Mouse (Mus musculus) stomach, embryonic 15.5 days (tissue): ENCODE measurements around the gene Myo18b. TPM values are rescaled to one million over a fixed set of nuclear protein-coding genes. Genes with fewer than 3 reads are reported as not detected.

Experiments used
- ATAC-seq: fragments of 200-750 bp; cut with Nextera tagmentation; 2 replicates; pipeline ENCODE4 v1.8.0; 2017; ENCODE audit warnings: low read depth, moderate number of reproducible peaks, moderate TSS enrichment; ENCODE audit not compliant: insufficient read depth, low FRiP score
- H3K27ac ChIP-seq: fragments of 300-500 bp; sonication (generic); 2 replicates; pipeline ENCODE4 v1.5.1; 2015; ENCODE audit warnings: mild to moderate bottlenecking, inconsistent platforms
- H3K27me3 ChIP-seq: fragments of 300-500 bp; sonication (generic); replicated peaks from 2 replicates; pipeline ENCODE4 v1.6.1; 2015; ENCODE audit warnings: inconsistent platforms
- H3K36me3 ChIP-seq: fragments of 300-500 bp; sonication (generic); 2 replicates; pipeline ENCODE4 v1.6.1; 2015; ENCODE audit warnings: inconsistent platforms
- H3K4me1 ChIP-seq: fragments of 300-500 bp; sonication (generic); 2 replicates; pipeline ENCODE4 v1.6.1; 2015; ENCODE audit warnings: inconsistent platforms
- H3K4me2 ChIP-seq: fragments of 300-500 bp; sonication (generic); 2 replicates; pipeline ENCODE4 v1.6.1; 2015; ENCODE audit warnings: mild to moderate bottlenecking, inconsistent platforms
- H3K4me3 ChIP-seq: fragments of 300-500 bp; sonication (generic); replicated peaks from 2 replicates; pipeline ENCODE4 v1.5.1; 2015; ENCODE audit warnings: inconsistent platforms
- H3K9ac ChIP-seq: fragments of 300-500 bp; sonication (generic); 2 replicates; pipeline ENCODE4 v1.6.1; 2015; ENCODE audit warnings: inconsistent platforms
- H3K9me3 ChIP-seq: fragments of 300-500 bp; sonication (generic); 2 replicates; pipeline ENCODE4 v1.6.1; 2016; ENCODE audit warnings: inconsistent platforms
- WGBS: fragments of 180-500 bp; shearing (Covaris S2); methylation state at CpG from one replicate; pipeline ENCODE4 v1.1.7; 2015; 5-methylcytosine and 5-hydroxymethylcytosine counted together
- polyA plus RNA-seq: library from polyadenylated mRNA; unstranded; fragments of >200 nt; fragmentation: Nextera tagmentation; extraction: Ambion mirVana; gene quantifications from 2 replicates; pipeline ENCODE4 v1.2.1, GENCODE M21; 2015

Myo18b gene
- polyA plus RNA-seq, 1 experiment from 2014 or later = 0.51 TPM

DNA sequence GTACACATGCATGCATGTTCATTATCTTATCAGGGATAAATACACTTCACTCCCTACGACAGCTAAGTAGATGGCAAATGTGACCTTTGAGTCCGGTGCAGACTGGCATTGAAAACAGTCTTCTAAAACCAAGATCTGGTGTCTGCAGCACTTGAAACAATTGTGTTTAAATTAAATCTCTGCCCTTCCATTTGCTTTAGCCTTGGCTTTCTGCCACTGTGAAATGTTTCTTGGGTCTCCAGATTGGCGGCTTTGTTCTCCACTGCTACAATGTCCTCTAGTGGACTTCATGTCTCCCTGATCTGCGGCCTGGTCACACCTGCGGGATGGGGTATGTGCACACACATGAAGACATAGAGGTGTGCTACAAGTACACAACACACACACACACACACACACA lies 221.4 kb downstream of the Myo18b start:
- 42% methylated on average over 5 of the region's 5 CpGs for WGBS
- H3K9ac ChIP-seq = no peak overlapping the region
- H3K4me2 ChIP-seq = no peak overlapping the region
- H3K9me3 ChIP-seq = no peaks in the 10 kb centered on the region
- H3K4me3 ChIP-seq = no peak overlapping the region
- ATAC-seq = no peak
- no peaks in the 10 kb centered on the region for H3K36me3 ChIP-seq
- no peaks in the 10 kb centered on the region for H3K27me3 ChIP-seq
- no peak overlapping the region for H3K27ac ChIP-seq
- no peaks in the 10 kb centered on the region for H3K4me1 ChIP-seq

DNA sequence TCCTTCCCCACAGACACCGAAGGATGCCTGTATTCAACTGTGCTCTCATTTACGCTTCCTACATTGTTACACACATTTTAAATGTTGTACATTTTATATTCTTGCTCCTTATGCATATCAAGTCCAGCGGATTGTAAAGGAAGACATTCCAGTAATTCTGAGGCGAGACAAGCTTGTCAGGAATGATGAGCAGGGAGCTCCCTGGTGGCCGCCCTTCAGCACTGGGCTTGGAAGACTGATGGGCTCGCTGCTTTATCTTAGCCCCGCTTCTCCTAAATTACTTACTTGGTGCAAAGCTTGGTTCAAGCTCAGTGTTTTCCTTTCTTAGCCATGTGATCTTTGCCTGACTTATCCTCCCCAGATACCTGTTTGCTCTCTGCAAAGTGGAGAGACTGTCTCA lies 223.7 kb downstream of the Myo18b start:
- Histone ChIP-seq H3K4me1 (no peaks in the 10 kb centered on the region), H3K9ac (no peak overlapping the region), H3K27ac (no peak overlapping the region), H3K4me3 (no peak overlapping the region), H3K27me3 (no peaks in the 10 kb centered on the region), H3K4me2 (no peak overlapping the region), H3K36me3 (no peaks in the 10 kb centered on the region), H3K9me3 (no peaks in the 10 kb centered on the region)
- 45% methylated on average over 7 of the region's 7 CpGs for WGBS
- ATAC-seq = no peak

DNA sequence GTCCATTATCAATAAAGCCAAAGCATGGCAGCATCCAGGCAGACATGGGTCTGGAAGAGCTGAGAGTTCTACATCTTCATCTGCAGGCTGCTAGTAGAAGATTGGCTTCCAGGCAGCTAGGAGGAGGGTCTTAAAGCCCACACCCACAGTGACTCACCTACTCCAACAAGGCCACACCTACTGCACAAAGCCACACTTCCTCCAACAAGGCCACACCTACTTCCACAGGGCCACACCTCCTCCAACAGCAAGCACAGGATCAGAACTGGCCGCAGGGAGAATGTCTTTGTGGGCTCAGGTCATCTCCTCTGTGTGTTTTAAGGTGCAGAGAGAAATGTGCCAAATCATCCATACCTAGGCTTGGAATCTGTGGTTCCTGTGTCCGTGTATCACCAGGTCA lies 224.2 kb downstream of the Myo18b start:
- no peak overlapping the region for H3K27ac ChIP-seq
- no peak overlapping the region for H3K9ac ChIP-seq
- H3K36me3 ChIP-seq = no peaks in the 10 kb centered on the region
- H3K4me1 ChIP-seq = no peaks in the 10 kb centered on the region
- no peaks in the 10 kb centered on the region for H3K27me3 ChIP-seq
- WGBS = 37% methylated on average over 2 of the region's 2 CpGs
- peak; percentile 65; the same call in 1 of the 2 replicates for ATAC-seq
- no peak overlapping the region for H3K4me3 ChIP-seq
- H3K9me3 ChIP-seq = no peaks in the 10 kb centered on the region
- H3K4me2 ChIP-seq = no peak overlapping the region

DNA sequence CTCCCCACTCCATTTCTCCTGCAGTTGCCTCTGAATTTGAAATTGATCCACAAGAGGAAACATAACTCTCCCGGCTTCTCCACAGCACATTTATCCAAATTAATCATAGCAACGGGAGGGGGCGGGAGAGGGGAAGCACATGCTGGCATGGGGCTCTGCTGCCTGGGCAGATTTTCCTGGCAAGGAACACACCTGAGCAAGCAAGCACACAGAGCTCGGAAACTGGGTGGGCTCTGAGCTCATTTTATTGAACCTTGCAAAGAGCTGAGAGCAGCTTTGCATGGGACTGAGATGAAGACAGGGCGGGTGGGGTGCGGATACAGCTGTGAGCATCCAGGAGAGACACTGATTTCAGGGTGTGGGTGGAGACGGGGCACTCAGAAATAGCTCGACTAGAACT lies 229.0 kb downstream of the Myo18b start:
- Histone ChIP-seq H3K9me3 (no peaks in the 10 kb centered on the region), H3K4me1 (no peaks in the 10 kb centered on the region), H3K36me3 (no peaks in the 10 kb centered on the region), H3K4me3 (no peak overlapping the region), H3K9ac (no peak overlapping the region), H3K4me2 (no peak overlapping the region), H3K27ac (no peak overlapping the region), H3K27me3 (no peaks in the 10 kb centered on the region)
- ATAC-seq = no peak
- WGBS = 59% methylated on average over 8 of the region's 8 CpGs

DNA sequence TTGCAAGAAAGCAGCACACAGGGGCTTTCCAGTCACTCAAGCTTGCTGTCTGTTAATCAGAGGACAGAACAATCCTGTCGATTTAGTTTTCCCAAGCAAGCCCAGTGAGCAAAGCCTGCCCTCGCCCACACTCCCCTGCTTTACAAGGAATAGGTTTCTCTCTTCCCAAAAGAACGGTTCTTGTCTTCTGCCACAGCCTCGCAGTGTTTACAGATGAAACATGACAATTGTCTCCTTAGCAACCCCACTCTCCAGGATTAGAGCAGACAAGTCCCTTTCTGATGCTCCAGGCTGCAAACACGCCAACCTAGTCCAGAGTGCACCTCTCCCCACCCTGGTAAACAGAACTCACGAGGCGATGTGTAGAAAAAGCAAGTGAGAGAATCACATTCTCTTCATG lies 230.5 kb downstream of the Myo18b start:
- no peaks in the 10 kb centered on the region for H3K4me1 ChIP-seq
- H3K9ac ChIP-seq = no peak overlapping the region
- no peaks in the 10 kb centered on the region for H3K27me3 ChIP-seq
- H3K4me3 ChIP-seq = no peak overlapping the region
- WGBS = 44% methylated on average over 7 of the region's 7 CpGs
- no peaks in the 10 kb centered on the region for H3K36me3 ChIP-seq
- H3K4me2 ChIP-seq = no peak overlapping the region
- no peak overlapping the region for H3K27ac ChIP-seq
- no peaks in the 10 kb centered on the region for H3K9me3 ChIP-seq
- ATAC-seq = no peak

DNA sequence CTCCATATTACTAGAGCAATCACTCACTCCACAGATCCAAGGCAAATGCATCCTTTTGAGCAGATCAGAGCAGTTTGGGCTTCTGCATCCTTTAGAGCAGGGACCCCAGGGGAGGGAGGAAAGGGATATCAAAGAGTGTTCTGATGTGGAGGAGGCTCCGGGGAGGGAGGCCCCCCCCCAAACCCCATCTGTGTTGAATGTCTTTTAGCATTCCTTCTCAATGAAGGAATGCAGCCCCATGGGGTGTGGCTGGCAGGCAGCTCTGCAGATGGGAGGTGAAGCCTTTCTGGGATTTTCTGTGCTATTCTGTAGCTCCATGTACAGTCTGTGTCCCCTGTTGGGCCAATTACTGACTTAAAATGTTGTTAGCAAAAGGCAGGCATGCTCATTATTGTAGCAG lies 232.5 kb downstream of the Myo18b start:
- WGBS = 6% methylated on average over 1 of the region's 1 CpGs
- Histone ChIP-seq H3K36me3 (no peaks in the 10 kb centered on the region), H3K4me3 (no peak overlapping the region), H3K27ac (no peak overlapping the region), H3K9ac (no peak overlapping the region), H3K4me1 (no peaks in the 10 kb centered on the region), H3K9me3 (no peaks in the 10 kb centered on the region), H3K4me2 (no peak overlapping the region), H3K27me3 (no peaks in the 10 kb centered on the region)
- no peak for ATAC-seq

DNA sequence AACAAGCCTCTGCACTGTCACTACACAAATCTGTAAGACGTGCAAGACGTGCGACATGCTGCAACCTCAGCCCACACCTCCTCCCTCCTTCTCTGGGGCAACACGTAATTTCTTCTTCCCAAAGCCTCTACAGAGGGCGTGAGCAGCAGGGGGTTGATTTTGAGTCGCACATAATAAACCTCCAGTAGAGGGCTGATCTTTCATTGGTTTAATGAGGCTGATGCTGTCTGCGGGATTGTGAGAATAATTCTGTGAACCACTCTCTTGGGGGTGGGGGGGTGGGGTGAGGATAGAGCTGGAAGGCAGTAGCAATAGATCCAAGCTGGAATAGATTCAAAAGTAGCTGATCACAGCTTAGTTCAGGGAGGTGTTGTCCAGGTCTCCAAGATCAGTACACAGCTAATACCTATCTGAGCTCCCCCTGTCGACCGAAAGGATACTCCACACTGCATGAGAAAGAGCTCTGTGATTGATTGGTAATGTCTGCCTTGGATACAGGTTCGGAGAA lies 235.2 kb downstream of the Myo18b start:
- Histone ChIP-seq H3K4me3 (no peak overlapping the region), H3K9ac (no peak overlapping the region), H3K4me1 (0 out of 2 replicates have a peak, but pooled peaks cover 3% of the 10 kb centered on the region), H3K4me2 (no peak overlapping the region), H3K27me3 (no peaks in the 10 kb centered on the region), H3K9me3 (no peaks in the 10 kb centered on the region), H3K36me3 (no peaks in the 10 kb centered on the region), H3K27ac (no peak overlapping the region)
- no peak for ATAC-seq
- WGBS = 37% methylated on average over 10 of the region's 10 CpGs

DNA sequence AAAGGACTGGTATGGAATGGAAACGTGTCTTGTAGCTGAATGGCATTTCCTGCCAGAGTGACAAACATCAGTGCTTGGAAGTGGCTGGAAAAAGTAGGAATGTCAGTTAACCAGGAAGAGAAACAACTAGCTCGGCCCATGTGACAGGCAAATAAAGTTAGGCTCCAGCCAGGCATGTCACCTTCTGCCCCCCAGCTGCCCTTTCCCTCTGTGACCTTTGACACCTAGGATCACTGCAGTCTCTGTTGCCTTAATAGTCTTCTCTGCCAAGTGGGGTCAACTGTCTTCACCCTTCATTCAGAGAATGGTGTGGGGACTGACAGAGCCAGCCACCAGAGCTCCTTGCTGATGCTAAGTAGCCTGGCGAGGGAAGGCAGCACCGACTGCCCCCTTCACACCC lies 236.9 kb downstream of the Myo18b start:
- no peak overlapping the region for H3K9ac ChIP-seq
- no peak overlapping the region for H3K27ac ChIP-seq
- no peaks in the 10 kb centered on the region for H3K9me3 ChIP-seq
- 32% methylated on average over 4 of the region's 4 CpGs for WGBS
- H3K4me2 ChIP-seq = no peak overlapping the region
- no peaks in the 10 kb centered on the region for H3K36me3 ChIP-seq
- no peak for ATAC-seq
- 0 out of 2 replicates have a peak, but pooled peaks cover 3% of the 10 kb centered on the region for H3K27me3 ChIP-seq
- 0 out of 2 replicates have a peak, but pooled peaks cover 3% of the 10 kb centered on the region for H3K4me1 ChIP-seq
- no peak overlapping the region for H3K4me3 ChIP-seq

DNA sequence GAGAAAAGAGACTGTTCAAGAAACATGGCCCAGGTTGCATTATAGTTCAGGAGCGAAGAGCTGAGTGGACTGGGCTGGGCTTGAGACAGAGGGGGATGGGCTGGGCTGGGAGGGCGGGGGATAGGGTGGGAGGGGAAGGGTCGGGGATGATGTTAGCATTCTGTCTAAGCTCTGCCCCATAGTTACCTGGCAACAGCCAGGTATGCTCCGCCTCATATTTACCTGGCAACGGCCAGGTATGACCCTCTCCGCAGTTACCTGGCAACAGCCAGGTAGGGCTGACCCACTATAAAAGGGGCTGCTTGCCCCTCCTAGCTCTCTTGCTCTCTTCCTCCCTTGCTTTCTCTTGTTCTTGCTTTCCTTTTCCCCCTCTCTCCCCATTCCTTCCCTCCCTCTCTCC lies 239.4 kb downstream of the Myo18b start:
- WGBS = 5% methylated on average over 6 of the region's 6 CpGs
- Histone ChIP-seq H3K27ac (no peak overlapping the region), H3K4me3 (no peak overlapping the region), H3K9me3 (no peaks in the 10 kb centered on the region), H3K4me1 (0 out of 2 replicates have a peak, but pooled peaks cover 3% of the 10 kb centered on the region), H3K27me3 (0 out of 2 replicates have a peak, but pooled peaks cover 3% of the 10 kb centered on the region), H3K9ac (no peak overlapping the region), H3K4me2 (no peak overlapping the region), H3K36me3 (no peaks in the 10 kb centered on the region)
- ATAC-seq = peak; percentile 43; the same call in 1 of the 2 replicates

DNA sequence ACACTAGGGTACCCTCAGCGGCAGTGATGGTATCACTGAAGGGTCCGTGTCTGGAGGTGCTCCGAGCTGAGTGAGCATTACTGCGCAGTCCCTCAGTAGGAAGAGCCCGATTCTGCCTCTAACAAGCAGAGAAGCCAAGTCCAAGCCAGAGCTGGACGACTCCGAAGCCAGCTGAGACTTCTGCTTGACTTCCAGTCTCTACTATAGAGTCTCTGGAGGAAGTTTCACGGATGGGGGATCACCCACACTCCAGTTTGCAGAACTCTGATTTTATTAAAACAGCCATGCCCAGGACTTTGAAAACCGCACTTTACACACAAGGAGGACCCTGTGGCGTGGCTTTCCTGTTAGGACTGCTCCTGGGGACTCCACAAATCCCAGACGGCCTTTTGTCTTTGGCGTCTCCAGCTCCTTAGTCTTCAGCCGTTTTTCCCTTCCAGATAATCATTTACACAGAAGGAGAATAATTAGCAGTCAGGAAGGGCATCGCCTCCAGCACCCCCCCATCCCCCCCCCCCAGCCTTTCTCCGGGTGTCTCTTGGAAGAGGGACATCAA lies 240.1 kb downstream of the Myo18b start:
- H3K9me3 ChIP-seq = no peaks in the 10 kb centered on the region
- H3K4me3 ChIP-seq = no peak overlapping the region
- H3K27me3 ChIP-seq = 0 out of 2 replicates have a peak, but pooled peaks cover 3% of the 10 kb centered on the region
- H3K9ac ChIP-seq = no peak overlapping the region
- WGBS = 4% methylated on average over 15 of the region's 15 CpGs
- no peak for ATAC-seq
- H3K4me2 ChIP-seq = no peak overlapping the region
- no peak overlapping the region for H3K27ac ChIP-seq
- H3K4me1 ChIP-seq = 0 out of 2 replicates have a peak, but pooled peaks cover 3% of the 10 kb centered on the region
- H3K36me3 ChIP-seq = no peaks in the 10 kb centered on the region

DNA sequence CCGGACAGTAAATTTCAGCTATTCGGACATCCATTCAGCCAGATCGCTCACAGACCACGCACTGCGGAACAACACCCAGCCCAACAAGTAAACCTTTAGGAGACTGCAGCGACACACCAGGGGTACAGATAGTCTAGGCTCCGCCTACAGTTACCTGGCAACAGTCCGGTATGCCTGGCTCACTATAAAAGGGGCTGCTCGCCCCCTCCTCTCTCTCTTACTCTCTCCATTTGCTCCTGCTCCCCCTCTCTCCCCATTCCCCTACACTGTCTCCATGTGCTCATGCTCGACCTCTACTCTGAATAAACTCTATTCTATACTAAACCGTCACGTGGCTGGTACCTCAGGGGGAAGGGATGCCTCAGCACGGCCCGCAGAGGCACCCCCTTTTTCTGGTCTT lies 240.6 kb downstream of the Myo18b start:
- Histone ChIP-seq H3K27me3 (0 out of 2 replicates have a peak, but pooled peaks cover 3% of the 10 kb centered on the region), H3K4me2 (0 out of 2 replicates have a peak overlapping the region, but pooled peaks have one; percentile 16), H3K4me1 (0 out of 2 replicates have a peak, but pooled peaks cover 3% of the 10 kb centered on the region), H3K27ac (no peak overlapping the region), H3K9ac (no peak overlapping the region), H3K9me3 (no peaks in the 10 kb centered on the region), H3K4me3 (no peak overlapping the region), H3K36me3 (no peaks in the 10 kb centered on the region)
- ATAC-seq = no peak
- WGBS = 4% methylated on average over 14 of the region's 14 CpGs

DNA sequence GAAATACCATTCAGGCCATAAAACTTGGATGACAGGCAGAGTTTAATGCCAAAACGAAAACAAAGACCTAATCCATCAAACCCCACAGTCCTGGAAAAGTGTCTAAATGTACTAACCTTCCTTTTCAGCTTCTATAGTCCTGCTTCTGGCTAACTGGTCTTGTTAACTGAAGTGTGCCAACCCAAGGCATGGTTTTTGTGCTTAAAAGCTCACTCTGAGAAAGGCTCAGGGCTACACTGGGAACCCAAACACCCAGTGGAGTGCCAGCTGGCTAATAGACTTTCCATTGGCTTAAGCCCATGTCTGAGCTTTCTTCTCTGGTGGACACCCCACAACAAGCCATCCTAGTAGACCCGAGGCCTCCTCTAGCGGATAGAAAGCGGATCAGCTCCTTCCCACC lies 244.1 kb downstream of the Myo18b start:
- no peak overlapping the region for H3K9ac ChIP-seq
- H3K36me3 ChIP-seq = no peaks in the 10 kb centered on the region
- H3K4me3 ChIP-seq = no peak overlapping the region
- 0 out of 2 replicates have a peak, but pooled peaks cover 3% of the 10 kb centered on the region for H3K4me1 ChIP-seq
- no peak for ATAC-seq
- 0 out of 2 replicates have a peak, but pooled peaks cover 3% of the 10 kb centered on the region for H3K27me3 ChIP-seq
- 69% methylated on average over 4 of the region's 4 CpGs for WGBS
- H3K9me3 ChIP-seq = no peaks in the 10 kb centered on the region
- H3K4me2 ChIP-seq = no peak overlapping the region
- H3K27ac ChIP-seq = no peak overlapping the region
